Mouse (Mus musculus) midbrain, embryonic 15.5 days (tissue): ENCODE data around the gene 1700102P08Rik. TPM values are rescaled to one million over a fixed set of nuclear protein-coding genes. Genes with fewer than 3 reads are reported as not detected.

Source experiments
- ATAC-seq: fragments of 200-750 bp; cut with Nextera tagmentation; replicated peaks from 2 replicates; pipeline ENCODE4 v1.8.0; 2017; ENCODE audit warnings: moderate TSS enrichment
- H3K27ac ChIP-seq: fragments of 300-500 bp; sonication (generic); 2 replicates; pipeline ENCODE4 v1.5.1; 2015; ENCODE audit warnings: mild to moderate bottlenecking, inconsistent platforms
- H3K27me3 ChIP-seq: fragments of 300-500 bp; sonication (generic); replicated peaks from 2 replicates; pipeline ENCODE4 v1.6.1; 2015; ENCODE audit warnings: inconsistent platforms
- H3K36me3 ChIP-seq: fragments of 300-500 bp; sonication (generic); replicated peaks from 2 replicates; pipeline ENCODE4 v1.6.1; 2015; ENCODE audit warnings: inconsistent platforms
- H3K4me1 ChIP-seq: fragments of 300-500 bp; sonication (generic); 2 replicates; pipeline ENCODE4 v1.6.1; 2015; ENCODE audit warnings: inconsistent platforms
- H3K4me2 ChIP-seq: fragments of 300-500 bp; sonication (generic); 2 replicates; pipeline ENCODE4 v1.6.1; 2015; ENCODE audit warnings: inconsistent platforms, mild to moderate bottlenecking, moderate library complexity
- H3K4me3 ChIP-seq: fragments of 300-500 bp; sonication (generic); 2 replicates; pipeline ENCODE4 v1.5.1; 2015; ENCODE audit warnings: mild to moderate bottlenecking, inconsistent platforms
- H3K9ac ChIP-seq: fragments of 300-500 bp; sonication (generic); 2 replicates; pipeline ENCODE4 v1.6.1; 2015; ENCODE audit warnings: mild to moderate bottlenecking, inconsistent platforms
- H3K9me3 ChIP-seq: fragments of 300-500 bp; sonication (generic); 2 replicates; pipeline ENCODE4 v1.6.1; 2016; ENCODE audit warnings: inconsistent platforms
- WGBS: fragments of 180-500 bp; shearing (Covaris S2); methylation state at CpG from one replicate; pipeline ENCODE4 v1.1.7; 2015; ENCODE audit warnings: mixed read lengths; 5-methylcytosine and 5-hydroxymethylcytosine counted together
- polyA plus RNA-seq: library from polyadenylated mRNA; unstranded; fragments of >200 nt; fragmentation: Nextera tagmentation; extraction: Ambion mirVana; gene quantifications from 2 replicates; pipeline ENCODE4 v1.2.1, GENCODE M21; 2015

Gene 1700102P08Rik
- polyA plus RNA-seq, 1 experiment from 2014 or later, result 2.4 TPM

GRCm38 (mm10) chr9:108386816-108387215 is 5.8 kb upstream of the 1700102P08Rik start:
- no peak overlapping the region for H3K27ac ChIP-seq
- no peak overlapping the region for H3K9ac ChIP-seq
- no peaks in the 10 kb centered on the region for H3K9me3 ChIP-seq
- H3K4me1 ChIP-seq, result no peaks in the 10 kb centered on the region
- WGBS, result 88% methylated on average over 4 of the region's 4 CpGs
- no peak overlapping the region for H3K4me3 ChIP-seq
- peaks cover 81% of the 10 kb centered on the region for H3K36me3 ChIP-seq
- H3K4me2 ChIP-seq, result no peak overlapping the region
- H3K27me3 ChIP-seq, result no peaks in the 10 kb centered on the region
- no peak for ATAC-seq

GRCm38 (mm10) chr9:108388601-108389000 is 4.0 kb upstream of the 1700102P08Rik start:
- Histone ChIP-seq H3K9ac (no peak overlapping the region), H3K4me2 (no peak overlapping the region), H3K36me3 (peaks cover 80% of the 10 kb centered on the region), H3K27me3 (no peaks in the 10 kb centered on the region), H3K27ac (no peak overlapping the region), H3K4me1 (no peaks in the 10 kb centered on the region), H3K9me3 (no peaks in the 10 kb centered on the region), H3K4me3 (no peak overlapping the region)
- ATAC-seq, result no peak
- WGBS, result 89% methylated on average over 10 of the region's 10 CpGs

- Histone ChIP-seq H3K27ac (no peak overlapping the region), H3K4me1 (no peaks in the 10 kb centered on the region), H3K4me3 (no peak overlapping the region), H3K4me2 (no peak overlapping the region), H3K9ac (no peak overlapping the region), H3K36me3 (peaks cover 76% of the 10 kb centered on the region), H3K9me3 (no peaks in the 10 kb centered on the region), H3K27me3 (no peaks in the 10 kb centered on the region)
- WGBS, result 80% methylated on average over 6 of the region's 6 CpGs
- ATAC-seq, result no peak
These were observed 3.4 kb upstream of the 1700102P08Rik start for GRCm38 (mm10) chr9:108389220-108389619.

- Histone ChIP-seq H3K4me2 (no peak overlapping the region), H3K36me3 (peaks cover 37% of the 10 kb centered on the region), H3K4me1 (no peaks in the 10 kb centered on the region), H3K4me3 (no peak overlapping the region), H3K27me3 (no peaks in the 10 kb centered on the region), H3K9me3 (no peaks in the 10 kb centered on the region), H3K27ac (no peak overlapping the region), H3K9ac (no peak overlapping the region)
- WGBS, result 94% methylated on average over 6 of the region's 6 CpGs
- ATAC-seq, result no peak
These were observed 1.6 kb downstream of the 1700102P08Rik start for GRCm38 (mm10) chr9:108394191-108394590.

- Histone ChIP-seq H3K27me3 (no peaks in the 10 kb centered on the region), H3K9ac (no peak overlapping the region), H3K36me3 (peaks cover 29% of the 10 kb centered on the region), H3K4me1 (no peaks in the 10 kb centered on the region), H3K4me2 (no peak overlapping the region), H3K9me3 (no peaks in the 10 kb centered on the region), H3K4me3 (no peak overlapping the region), H3K27ac (no peak overlapping the region)
- WGBS, result 91% methylated on average over 1 of the region's 1 CpGs
- no peak for ATAC-seq
These were observed 2.8 kb downstream of the 1700102P08Rik start for GRCm38 (mm10) chr9:108395427-108395826.

- Histone ChIP-seq H3K4me2 (no peak overlapping the region), H3K9ac (no peak overlapping the region), H3K9me3 (no peaks in the 10 kb centered on the region), H3K36me3 (peaks cover 5% of the 10 kb centered on the region; the same call in 1 of the 2 replicates), H3K27ac (no peak overlapping the region), H3K4me3 (no peak overlapping the region), H3K27me3 (no peaks in the 10 kb centered on the region), H3K4me1 (no peaks in the 10 kb centered on the region)
- ATAC-seq, result no peak
- WGBS, result 92% methylated on average over 3 of the region's 3 CpGs
These were observed 5.7 kb downstream of the 1700102P08Rik start for GRCm38 (mm10) chr9:108398324-108398723.

GRCm38 (mm10) chr9:108401186-108401960 is 8.8 kb downstream of the 1700102P08Rik start:
- 34% methylated on average over 7 of the region's 7 CpGs for WGBS
- H3K9me3 ChIP-seq, result no peaks in the 10 kb centered on the region
- peak overlapping the region; percentile 25 for H3K27ac ChIP-seq
- no peaks in the 10 kb centered on the region for H3K36me3 ChIP-seq
- no peak overlapping the region for H3K4me2 ChIP-seq
- ATAC-seq, result no peak
- H3K4me3 ChIP-seq, result no peak overlapping the region
- no peaks in the 10 kb centered on the region for H3K4me1 ChIP-seq
- H3K27me3 ChIP-seq, result no peaks in the 10 kb centered on the region
- no peak overlapping the region for H3K9ac ChIP-seq

GRCm38 (mm10) chr9:108403081-108403480 is 10.5 kb downstream of the 1700102P08Rik start:
- 95% methylated on average over 4 of the region's 4 CpGs for WGBS
- Histone ChIP-seq H3K27me3 (no peaks in the 10 kb centered on the region), H3K9ac (no peak overlapping the region), H3K4me2 (no peak overlapping the region), H3K27ac (no peak overlapping the region), H3K9me3 (no peaks in the 10 kb centered on the region), H3K4me1 (no peaks in the 10 kb centered on the region), H3K4me3 (no peak overlapping the region), H3K36me3 (no peaks in the 10 kb centered on the region)
- ATAC-seq, result no peak

- Histone ChIP-seq H3K4me2 (no peak overlapping the region), H3K4me3 (no peak overlapping the region), H3K9me3 (no peaks in the 10 kb centered on the region), H3K27ac (no peak overlapping the region), H3K36me3 (no peaks in the 10 kb centered on the region), H3K9ac (no peak overlapping the region), H3K4me1 (no peaks in the 10 kb centered on the region), H3K27me3 (no peaks in the 10 kb centered on the region)
- no peak for ATAC-seq
- WGBS, result 83% methylated on average over 8 of the region's 8 CpGs
These were observed 11.8 kb downstream of the 1700102P08Rik start for GRCm38 (mm10) chr9:108404451-108404850.

GRCm38 (mm10) chr9:108409535-108409934 is 16.9 kb downstream of the 1700102P08Rik start:
- Histone ChIP-seq H3K36me3 (no peaks in the 10 kb centered on the region), H3K4me3 (no peak overlapping the region), H3K9ac (no peak overlapping the region), H3K4me2 (no peak overlapping the region), H3K27ac (no peak overlapping the region), H3K4me1 (no peaks in the 10 kb centered on the region; the same call in 1 of the 2 replicates), H3K27me3 (no peaks in the 10 kb centered on the region), H3K9me3 (no peaks in the 10 kb centered on the region)
- no peak for ATAC-seq
- WGBS, result 96% methylated on average over 4 of the region's 4 CpGs

- Histone ChIP-seq H3K9ac (no peak overlapping the region), H3K4me1 (no peaks in the 10 kb centered on the region; the same call in 1 of the 2 replicates), H3K27ac (no peak overlapping the region), H3K27me3 (no peaks in the 10 kb centered on the region), H3K9me3 (no peaks in the 10 kb centered on the region), H3K4me2 (no peak overlapping the region), H3K4me3 (no peak overlapping the region), H3K36me3 (no peaks in the 10 kb centered on the region)
- no peak for ATAC-seq
- WGBS, result 73% methylated on average over 9 of the region's 9 CpGs
These were observed 18.9 kb downstream of the 1700102P08Rik start for GRCm38 (mm10) chr9:108411381-108411942.

GRCm38 (mm10) chr9:108412221-108412620 is 19.6 kb downstream of the 1700102P08Rik start:
- 79% methylated on average over 1 of the region's 1 CpGs for WGBS
- H3K9me3 ChIP-seq, result no peaks in the 10 kb centered on the region
- no peak overlapping the region for H3K4me2 ChIP-seq
- ATAC-seq, result no peak
- no peak overlapping the region for H3K9ac ChIP-seq
- no peaks in the 10 kb centered on the region for H3K27me3 ChIP-seq
- H3K4me1 ChIP-seq, result no peaks in the 10 kb centered on the region; the same call in 1 of the 2 replicates
- H3K27ac ChIP-seq, result no peak overlapping the region
- H3K36me3 ChIP-seq, result no peaks in the 10 kb centered on the region
- H3K4me3 ChIP-seq, result no peak overlapping the region

GRCm38 (mm10) chr9:108428384-108428783 is 35.8 kb downstream of the 1700102P08Rik start, which contains the start of gene Ccdc36:
Ccdc36 (minus strand) TSS chr9:108428484.
- no peaks in the 10 kb centered on the region for H3K9me3 ChIP-seq
- H3K27ac ChIP-seq, result no peak within 1 kb of the TSS
- no peaks in the 10 kb centered on the region for H3K27me3 ChIP-seq
- no peak within 1 kb of the TSS for H3K9ac ChIP-seq
- H3K4me1 ChIP-seq, result no peaks in the 10 kb centered on the region
- ATAC-seq, result no peak
- H3K4me2 ChIP-seq, result no peak within 1 kb of the TSS
- H3K4me3 ChIP-seq, result no peak within 1 kb of the TSS
- H3K36me3 ChIP-seq, result no peaks in the 10 kb centered on the region
